Mouse (Mus musculus): Measurements from ENCODE around the gene Myh14. TPM values are rescaled to one million over a fixed set of nuclear protein-coding genes. Genes with fewer than 3 reads are reported as not detected.

Myh14 gene
- polyA plus RNA-seq, 2 experiments, result 2.5 to 3.7 TPM

- no peak for ATAC-seq (ENCODE audit: low FRiP score, low read depth)
- no peaks in the 10 kb centered on the region for H3K9me3 ChIP-seq (ENCODE audit: control insufficient read depth, low read length)
- 35% methylated on average over 11 of the region's 11 CpGs for WGBS
- no peak for DNase-seq (ENCODE audit: low spot score)
- H3K4me2 ChIP-seq (replicated peaks; ENCODE audit: low read depth, low read length, severe bottlenecking), result no peak overlapping the region
- H3K36me3 ChIP-seq (ENCODE audit: control insufficient read depth, insufficient read depth, low read length), result no peaks in the 10 kb centered on the region
- H3K9ac ChIP-seq (ENCODE audit: low read depth, low read length, severe bottlenecking), result no peak overlapping the region
- peaks cover 6% of the 10 kb centered on the region; the same call in 1 of the 2 replicates for H3K27me3 ChIP-seq (ENCODE audit: control insufficient read depth, insufficient read depth, low read length)
- no peak overlapping the region for H3K27ac ChIP-seq (replicated peaks; ENCODE audit: low read depth, low read length)
- H3K4me3 ChIP-seq (replicated peaks; ENCODE audit: low read length), result no peak overlapping the region
- TF ChIP-seq POLR2A (IDR thresholded peaks at IDR 0.05; ENCODE audit: borderline replicate concordance, extremely low read depth, insufficient read depth, insufficient read length), result no peak
- H3K4me1 ChIP-seq (ENCODE audit: control insufficient read depth, insufficient read depth, low read length), result no peaks in the 10 kb centered on the region
These were observed 5.9 kb downstream of the Myh14 start for GRCm38 (mm10) chr7:44664731-44665130.

GRCm38 (mm10) chr7:44663546-44663945 is 7.1 kb downstream of the Myh14 start:
- H3K4me2 ChIP-seq (replicated peaks; ENCODE audit: low read depth, low read length, severe bottlenecking), result no peak overlapping the region
- ATAC-seq (ENCODE audit: low FRiP score, low read depth) (no peak), DNase-seq (ENCODE audit: low spot score) (no peak)
- no peak overlapping the region for H3K4me3 ChIP-seq (replicated peaks; ENCODE audit: low read length)
- peaks cover 3% of the 10 kb centered on the region; the same call in 1 of the 2 replicates for H3K27me3 ChIP-seq (ENCODE audit: control insufficient read depth, insufficient read depth, low read length)
- H3K36me3 ChIP-seq (ENCODE audit: control insufficient read depth, insufficient read depth, low read length), result no peaks in the 10 kb centered on the region
- no peak overlapping the region for H3K27ac ChIP-seq (replicated peaks; ENCODE audit: low read depth, low read length)
- H3K9ac ChIP-seq (ENCODE audit: low read depth, low read length, severe bottlenecking), result no peak overlapping the region
- no peaks in the 10 kb centered on the region for H3K4me1 ChIP-seq (ENCODE audit: control insufficient read depth, insufficient read depth, low read length)
- 76% methylated on average over 5 of the region's 5 CpGs for WGBS
- H3K9me3 ChIP-seq (ENCODE audit: control insufficient read depth, low read length), result no peaks in the 10 kb centered on the region
- no peak for TF ChIP-seq POLR2A (IDR thresholded peaks at IDR 0.05; ENCODE audit: borderline replicate concordance, extremely low read depth, insufficient read depth, insufficient read length)

DNA sequence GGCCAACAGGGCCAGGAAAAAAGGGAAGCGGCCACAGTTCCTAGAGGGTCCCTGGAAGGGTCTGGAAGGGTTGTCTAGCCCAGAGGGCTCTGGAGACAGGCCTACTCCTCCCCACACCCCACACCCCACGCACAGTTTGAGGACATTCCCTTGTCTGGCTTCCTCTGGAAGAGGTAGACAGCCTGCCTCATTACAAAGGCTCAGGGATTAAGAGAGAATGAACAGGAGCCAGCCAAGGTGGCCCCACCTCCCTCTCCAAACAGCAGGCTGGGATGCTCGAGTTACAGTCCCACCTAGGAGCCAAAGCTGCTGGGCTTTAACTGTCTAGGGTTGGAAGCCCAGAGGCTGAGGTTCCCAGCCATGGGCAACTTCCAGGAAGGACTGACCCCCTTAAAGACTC is 8.1 kb downstream of the Myh14 start:
- TF ChIP-seq POLR2A (IDR thresholded peaks at IDR 0.05; ENCODE audit: borderline replicate concordance, extremely low read depth, insufficient read depth, insufficient read length), result no peak
- Histone ChIP-seq H3K4me1 (ENCODE audit: control insufficient read depth, insufficient read depth, low read length) (no peaks in the 10 kb centered on the region), H3K36me3 (ENCODE audit: control insufficient read depth, insufficient read depth, low read length) (no peaks in the 10 kb centered on the region), H3K27ac (replicated peaks; ENCODE audit: low read depth, low read length) (no peak overlapping the region), H3K27me3 (ENCODE audit: control insufficient read depth, insufficient read depth, low read length) (no peaks in the 10 kb centered on the region), H3K4me2 (replicated peaks; ENCODE audit: low read depth, low read length, severe bottlenecking) (no peak overlapping the region), H3K9me3 (ENCODE audit: control insufficient read depth, low read length) (no peaks in the 10 kb centered on the region), H3K4me3 (replicated peaks; ENCODE audit: low read length) (no peak overlapping the region), H3K9ac (ENCODE audit: low read depth, low read length, severe bottlenecking) (no peak overlapping the region)
- ATAC-seq (ENCODE audit: low FRiP score, low read depth) (no peak), DNase-seq (ENCODE audit: low spot score) (no peak)
- WGBS, result 14% methylated on average over 3 of the region's 3 CpGs

DNA sequence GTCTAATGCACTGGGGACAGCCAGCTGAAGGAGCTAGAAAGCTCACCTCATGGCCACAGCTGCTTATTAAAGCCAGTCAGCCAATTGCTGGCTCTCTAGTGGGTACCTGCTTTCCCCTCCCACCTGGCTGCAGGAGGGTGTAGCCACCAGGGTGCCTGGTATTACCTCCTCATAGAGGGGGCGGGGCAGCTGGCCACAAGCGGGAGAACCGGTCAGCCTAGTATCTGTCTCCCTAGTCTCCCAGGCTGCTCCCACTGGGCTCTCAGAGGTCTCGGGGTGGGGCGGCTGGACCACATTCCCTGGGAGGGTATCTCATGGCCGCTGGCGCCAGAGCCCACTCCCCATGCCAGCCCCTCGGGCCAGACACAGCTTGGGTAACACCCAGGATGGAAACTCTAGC is 8.5 kb downstream of the Myh14 start:
- no peaks in the 10 kb centered on the region for H3K27me3 ChIP-seq (ENCODE audit: control insufficient read depth, insufficient read depth, low read length)
- DNase-seq (ENCODE audit: low spot score) (no peak), ATAC-seq (ENCODE audit: low FRiP score, low read depth) (no peak)
- no peaks in the 10 kb centered on the region for H3K9me3 ChIP-seq (ENCODE audit: control insufficient read depth, low read length)
- no peak for TF ChIP-seq POLR2A (IDR thresholded peaks at IDR 0.05; ENCODE audit: borderline replicate concordance, extremely low read depth, insufficient read depth, insufficient read length)
- 10% methylated on average over 8 of the region's 8 CpGs for WGBS
- H3K27ac ChIP-seq (replicated peaks; ENCODE audit: low read depth, low read length), result no peak overlapping the region
- H3K4me1 ChIP-seq (ENCODE audit: control insufficient read depth, insufficient read depth, low read length), result no peaks in the 10 kb centered on the region
- H3K4me2 ChIP-seq (replicated peaks; ENCODE audit: low read depth, low read length, severe bottlenecking), result no peak overlapping the region
- no peak overlapping the region for H3K4me3 ChIP-seq (replicated peaks; ENCODE audit: low read length)
- H3K36me3 ChIP-seq (ENCODE audit: control insufficient read depth, insufficient read depth, low read length), result no peaks in the 10 kb centered on the region
- no peak overlapping the region for H3K9ac ChIP-seq (ENCODE audit: low read depth, low read length, severe bottlenecking)

DNA sequence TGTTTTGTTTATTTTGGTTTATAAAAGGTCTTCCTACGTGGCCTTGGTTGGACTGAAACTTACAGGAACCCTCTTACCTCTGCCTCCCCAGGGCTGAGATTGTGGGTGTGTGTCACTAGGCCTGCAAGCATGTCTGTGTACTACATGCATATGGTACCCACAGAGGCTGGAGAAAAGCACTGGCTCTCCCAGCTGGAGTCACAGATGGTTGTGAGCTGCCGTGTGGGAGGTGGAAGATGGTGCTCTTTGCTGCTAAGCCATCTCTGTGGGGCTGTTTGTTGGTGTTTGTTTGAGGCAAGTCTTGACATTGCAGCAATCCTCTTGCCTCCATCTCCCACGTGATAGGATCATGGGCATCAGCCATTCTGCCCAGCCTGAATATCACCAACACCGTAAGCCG is 9.4 kb downstream of the Myh14 start:
- Histone ChIP-seq H3K4me1 (ENCODE audit: control insufficient read depth, insufficient read depth, low read length) (no peaks in the 10 kb centered on the region), H3K4me2 (replicated peaks; ENCODE audit: low read depth, low read length, severe bottlenecking) (no peak overlapping the region), H3K27ac (replicated peaks; ENCODE audit: low read depth, low read length) (no peak overlapping the region), H3K36me3 (ENCODE audit: control insufficient read depth, insufficient read depth, low read length) (no peaks in the 10 kb centered on the region), H3K9ac (ENCODE audit: low read depth, low read length, severe bottlenecking) (no peak overlapping the region), H3K4me3 (replicated peaks; ENCODE audit: low read length) (no peak overlapping the region), H3K27me3 (ENCODE audit: control insufficient read depth, insufficient read depth, low read length) (no peaks in the 10 kb centered on the region), H3K9me3 (ENCODE audit: control insufficient read depth, low read length) (no peaks in the 10 kb centered on the region)
- WGBS, result 76% methylated on average over 5 of the region's 5 CpGs
- TF ChIP-seq POLR2A (IDR thresholded peaks at IDR 0.05; ENCODE audit: borderline replicate concordance, extremely low read depth, insufficient read depth, insufficient read length), result no peak
- DNase-seq (ENCODE audit: low spot score), result no peak
- no peak for ATAC-seq (ENCODE audit: low FRiP score, low read depth)

DNA sequence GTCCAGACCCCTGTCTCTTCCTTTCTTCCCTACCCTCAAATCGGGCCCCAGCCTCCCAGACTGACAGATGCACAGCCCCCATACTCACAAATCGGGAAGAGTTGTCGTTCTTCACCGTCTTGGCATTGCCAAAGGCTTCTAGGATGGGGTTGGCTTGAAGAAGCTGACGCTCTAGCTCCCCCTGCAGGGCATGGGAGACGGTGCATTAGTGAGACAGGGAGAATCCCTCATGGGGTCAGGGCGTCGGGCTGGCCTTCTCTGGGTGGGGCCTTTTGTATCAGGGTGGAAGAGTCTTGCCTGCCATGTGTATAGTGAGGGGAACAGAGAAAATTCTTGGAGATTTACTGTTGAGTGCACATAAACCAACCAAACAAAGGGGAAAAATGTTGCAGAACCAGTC is 15.1 kb downstream of the Myh14 start:
- no peak overlapping the region for H3K9ac ChIP-seq (ENCODE audit: low read depth, low read length, severe bottlenecking)
- no peaks in the 10 kb centered on the region for H3K27me3 ChIP-seq (ENCODE audit: control insufficient read depth, insufficient read depth, low read length)
- H3K27ac ChIP-seq (replicated peaks; ENCODE audit: low read depth, low read length), result no peak overlapping the region
- H3K36me3 ChIP-seq (ENCODE audit: control insufficient read depth, insufficient read depth, low read length), result no peaks in the 10 kb centered on the region
- DNase-seq (ENCODE audit: low spot score), result no peak
- no peak for TF ChIP-seq POLR2A (IDR thresholded peaks at IDR 0.05; ENCODE audit: borderline replicate concordance, extremely low read depth, insufficient read depth, insufficient read length)
- H3K9me3 ChIP-seq (ENCODE audit: control insufficient read depth, low read length), result no peaks in the 10 kb centered on the region
- H3K4me3 ChIP-seq (replicated peaks; ENCODE audit: low read length), result no peak overlapping the region
- ATAC-seq (ENCODE audit: low FRiP score, low read depth), result no peak
- no peaks in the 10 kb centered on the region for H3K4me1 ChIP-seq (ENCODE audit: control insufficient read depth, insufficient read depth, low read length)
- 12% methylated on average over 8 of the region's 8 CpGs for WGBS
- H3K4me2 ChIP-seq (replicated peaks; ENCODE audit: low read depth, low read length, severe bottlenecking), result no peak overlapping the region

Measured in limb, embryonic 14.5 days (tissue).